Mouse (Mus musculus): ENCODE results near the gene Med27. TPM values are rescaled to one million over a fixed set of nuclear protein-coding genes. Genes with fewer than 3 reads are reported as not detected.

Gene Med27
- polyA plus RNA-seq, 1 experiment from 2014 or later = 68.3 TPM

DNA sequence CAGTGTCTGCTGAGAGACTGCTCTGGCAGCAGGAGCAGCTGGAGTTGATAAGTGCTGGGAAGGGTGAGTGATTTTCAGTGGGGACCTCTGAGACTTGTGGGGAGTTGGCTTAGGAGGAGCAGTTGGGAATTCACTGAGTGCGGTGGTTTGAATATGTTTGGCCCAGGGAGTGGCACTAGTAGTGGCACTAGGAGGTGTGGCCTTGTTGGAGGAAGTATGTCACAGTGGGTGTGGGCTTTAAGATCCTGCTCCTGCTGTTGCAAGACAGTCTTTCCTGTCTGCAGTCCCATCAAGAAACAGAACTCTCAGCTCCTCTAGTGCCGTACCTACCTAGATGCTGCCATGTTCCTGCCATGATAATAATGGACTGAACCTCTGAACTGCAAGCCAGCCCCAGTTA lies 115.2 kb downstream of the Med27 start:
- no peak for ATAC-seq (ENCODE audit: low FRiP score, low read depth)
- no peaks in the 10 kb centered on the region for H3K36me3 ChIP-seq
- WGBS = 84% methylated on average over 2 of the region's 2 CpGs

DNA sequence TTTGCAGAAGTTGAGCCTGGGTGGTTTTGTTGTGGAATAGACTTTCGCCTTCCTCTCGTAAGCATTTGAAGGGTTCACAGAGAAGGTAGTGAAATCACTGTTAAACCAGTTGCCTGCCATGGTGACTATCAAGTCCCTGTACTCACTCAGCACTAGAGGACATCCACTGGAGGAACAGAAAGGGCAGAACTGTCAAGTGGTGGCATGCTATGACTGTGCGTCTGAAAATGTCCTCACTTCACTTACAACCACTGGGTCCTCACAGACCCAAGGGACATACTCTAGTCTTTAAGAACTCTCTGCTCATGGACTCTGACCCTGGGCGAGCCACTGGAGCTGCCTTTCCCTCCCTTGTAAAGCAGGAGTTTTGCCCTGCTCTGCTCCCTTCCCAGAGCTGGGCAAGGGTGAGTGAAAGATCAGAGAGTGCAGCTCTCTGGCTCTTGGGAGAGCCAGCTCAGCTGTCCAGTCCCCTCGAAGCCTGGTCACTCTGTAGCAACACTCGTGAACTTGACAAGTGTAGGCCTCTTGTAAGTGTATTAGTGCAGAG lies 116.5 kb downstream of the Med27 start:
- 90% methylated on average over 6 of the region's 6 CpGs for WGBS
- no peak for ATAC-seq (ENCODE audit: low FRiP score, low read depth)

More for the DNA sequence above, 115.2 kb downstream of the Med27 start:
- Histone ChIP-seq H3K4me3 (no peak overlapping the region), H3K4me2 (no peak overlapping the region), H3K27ac (replicated peaks) (no peak overlapping the region), H3K27me3 (no peaks in the 10 kb centered on the region), H3K9ac (no peak overlapping the region), H3K9me3 (no peaks in the 10 kb centered on the region), H3K4me1 (replicated peaks) (peaks cover 25% of the 10 kb centered on the region)

DNA sequence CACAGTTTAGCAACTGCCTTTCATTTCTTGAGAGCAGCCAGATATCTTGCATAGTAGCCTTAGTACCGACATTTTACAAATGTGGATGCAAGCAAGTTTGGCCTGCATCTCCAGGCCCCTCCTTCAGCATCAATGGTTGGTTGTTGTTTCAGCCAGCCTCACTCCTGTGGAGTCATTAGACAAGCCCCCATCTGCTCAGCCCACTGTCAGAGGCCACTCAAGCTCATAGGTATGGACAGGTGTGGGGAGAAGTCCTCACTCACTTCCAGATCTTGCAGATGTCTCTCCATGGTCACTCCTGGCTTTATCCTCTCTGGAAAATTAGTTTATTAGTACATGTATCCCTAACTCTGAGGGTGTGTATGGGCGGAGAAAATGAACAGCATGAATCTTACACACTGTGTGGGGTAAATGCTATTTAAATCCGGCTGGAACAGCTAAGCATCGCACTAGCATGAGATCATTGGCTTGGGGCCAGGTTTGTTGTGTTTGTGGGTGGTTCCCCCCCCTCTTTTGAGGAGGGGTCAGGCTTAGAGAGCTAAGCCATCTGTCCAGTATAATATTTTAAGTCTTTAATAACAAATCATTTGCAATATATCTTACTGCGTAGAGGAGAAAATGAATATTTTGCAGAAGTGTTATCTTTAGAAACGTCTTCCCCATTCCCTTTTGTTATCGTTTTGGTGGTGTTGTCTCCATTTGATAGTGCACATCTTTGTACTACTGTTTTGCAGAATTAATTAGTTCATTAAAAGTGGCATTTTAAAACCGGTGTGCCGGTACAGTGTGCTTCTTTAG lies 118.4 kb downstream of the Med27 start:
- Histone ChIP-seq H3K4me3 (no peak overlapping the region), H3K27ac (replicated peaks) (peak overlapping the region; percentile 57), H3K4me1 (replicated peaks) (peaks cover 40% of the 10 kb centered on the region), H3K27me3 (no peaks in the 10 kb centered on the region), H3K4me2 (no peak overlapping the region), H3K9ac (no peak overlapping the region), H3K9me3 (no peaks in the 10 kb centered on the region), H3K36me3 (no peaks in the 10 kb centered on the region)
- 38% methylated on average over 9 of the region's 9 CpGs for WGBS
- peak; percentile 58; the same call in 1 of the 2 replicates for ATAC-seq (ENCODE audit: low FRiP score, low read depth)

More for the DNA sequence above, 116.5 kb downstream of the Med27 start:
- Histone ChIP-seq H3K4me2 (no peak overlapping the region), H3K4me3 (no peak overlapping the region), H3K9me3 (no peaks in the 10 kb centered on the region), H3K36me3 (no peaks in the 10 kb centered on the region), H3K4me1 (replicated peaks) (peaks cover 27% of the 10 kb centered on the region), H3K9ac (no peak overlapping the region), H3K27me3 (no peaks in the 10 kb centered on the region), H3K27ac (replicated peaks) (no peak overlapping the region)

DNA sequence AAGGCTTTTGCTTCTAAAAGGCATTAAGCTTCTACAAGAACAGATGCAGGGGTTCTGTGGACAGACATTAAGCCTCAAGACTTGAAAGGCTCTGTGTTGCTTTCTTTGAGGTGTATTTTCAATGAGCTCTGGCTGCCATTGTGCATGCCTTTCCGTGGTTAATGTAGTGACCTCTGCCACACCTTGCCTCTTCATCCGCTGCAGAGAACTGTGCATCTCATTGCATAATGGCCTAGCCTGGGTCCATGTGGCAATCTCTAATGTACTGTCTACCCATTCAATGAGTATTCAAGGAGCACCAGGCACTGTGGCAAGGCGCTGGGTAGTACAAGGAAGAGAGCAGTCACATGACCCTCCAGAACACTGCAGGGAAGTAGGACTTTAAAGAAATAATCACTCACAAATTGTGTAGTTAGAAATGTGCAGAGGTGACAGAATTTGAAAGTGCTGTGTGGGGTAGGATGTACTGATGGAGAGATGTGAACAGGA lies 119.1 kb downstream of the Med27 start:
- no peak overlapping the region for H3K9ac ChIP-seq
- WGBS = 44% methylated on average over 3 of the region's 3 CpGs
- peak overlapping the region; percentile 17; the same call in 1 of the 2 replicates for H3K27ac ChIP-seq (replicated peaks)
- H3K4me3 ChIP-seq = no peak overlapping the region
- H3K4me1 ChIP-seq (replicated peaks) = peaks cover 40% of the 10 kb centered on the region
- H3K9me3 ChIP-seq = no peaks in the 10 kb centered on the region
- ATAC-seq (ENCODE audit: low FRiP score, low read depth) = no peak
- no peak overlapping the region for H3K4me2 ChIP-seq
- H3K36me3 ChIP-seq = no peaks in the 10 kb centered on the region
- H3K27me3 ChIP-seq = no peaks in the 10 kb centered on the region

DNA sequence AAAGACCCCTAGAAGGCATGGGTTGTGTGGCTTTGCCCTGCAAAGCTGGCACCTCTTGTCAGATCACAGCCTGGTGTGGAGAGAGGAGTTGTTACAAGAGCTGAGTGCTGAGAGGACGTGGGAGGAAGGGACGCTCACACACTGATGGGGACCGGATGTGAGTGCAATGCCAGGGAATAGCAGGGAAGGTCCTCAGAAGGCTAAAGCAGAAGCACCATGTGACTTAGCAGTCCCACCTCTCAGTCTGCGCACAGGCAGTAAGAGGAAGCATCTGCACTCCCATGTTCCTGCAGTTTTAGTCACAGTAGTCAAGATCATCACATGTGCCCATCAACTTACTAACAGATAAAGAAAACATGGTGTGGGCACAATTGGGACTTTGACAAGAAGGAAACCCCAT lies 119.8 kb downstream of the Med27 start:
- H3K27me3 ChIP-seq = no peaks in the 10 kb centered on the region
- no peak overlapping the region for H3K9ac ChIP-seq
- no peak overlapping the region for H3K4me2 ChIP-seq
- H3K4me1 ChIP-seq (replicated peaks) = peaks cover 40% of the 10 kb centered on the region
- H3K4me3 ChIP-seq = no peak overlapping the region
- 77% methylated on average over 4 of the region's 4 CpGs for WGBS
- no peaks in the 10 kb centered on the region for H3K9me3 ChIP-seq
- 0 out of 2 replicates have a peak overlapping the region, but pooled peaks have one; percentile 17 for H3K27ac ChIP-seq (replicated peaks)
- no peak for ATAC-seq (ENCODE audit: low FRiP score, low read depth)
- H3K36me3 ChIP-seq = no peaks in the 10 kb centered on the region

DNA sequence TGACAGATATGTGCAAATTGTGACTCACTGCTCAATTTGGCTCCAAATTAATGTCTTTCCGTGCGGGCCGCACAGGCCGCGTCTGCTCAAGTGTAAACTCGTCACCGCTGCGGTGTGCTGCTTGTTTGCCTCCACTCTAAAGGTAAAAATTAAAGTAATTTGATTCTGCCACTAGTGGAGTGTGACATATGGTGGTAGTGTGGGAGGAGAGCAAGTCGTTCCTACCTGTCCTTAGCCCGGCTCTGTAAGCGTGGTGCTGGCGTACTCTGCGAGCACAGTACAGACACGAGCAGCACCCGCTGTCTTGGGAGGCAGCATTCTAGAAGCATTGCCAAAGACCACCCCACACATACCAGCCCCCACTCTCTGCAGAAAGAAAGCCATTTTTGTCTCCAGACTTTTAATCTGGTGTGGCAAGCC lies 121.9 kb downstream of the Med27 start:
- H3K9ac ChIP-seq = no peak overlapping the region
- peaks cover 40% of the 10 kb centered on the region for H3K4me1 ChIP-seq (replicated peaks)
- H3K9me3 ChIP-seq = no peaks in the 10 kb centered on the region
- 41% methylated on average over 15 of the region's 15 CpGs for WGBS
- no peak overlapping the region for H3K4me2 ChIP-seq
- H3K27me3 ChIP-seq = no peaks in the 10 kb centered on the region
- ATAC-seq (ENCODE audit: low FRiP score, low read depth) = peak; percentile 63; the same call in 1 of the 2 replicates
- no peak overlapping the region for H3K4me3 ChIP-seq
- peak overlapping the region; percentile 67 for H3K27ac ChIP-seq (replicated peaks)
- H3K36me3 ChIP-seq = no peaks in the 10 kb centered on the region

DNA sequence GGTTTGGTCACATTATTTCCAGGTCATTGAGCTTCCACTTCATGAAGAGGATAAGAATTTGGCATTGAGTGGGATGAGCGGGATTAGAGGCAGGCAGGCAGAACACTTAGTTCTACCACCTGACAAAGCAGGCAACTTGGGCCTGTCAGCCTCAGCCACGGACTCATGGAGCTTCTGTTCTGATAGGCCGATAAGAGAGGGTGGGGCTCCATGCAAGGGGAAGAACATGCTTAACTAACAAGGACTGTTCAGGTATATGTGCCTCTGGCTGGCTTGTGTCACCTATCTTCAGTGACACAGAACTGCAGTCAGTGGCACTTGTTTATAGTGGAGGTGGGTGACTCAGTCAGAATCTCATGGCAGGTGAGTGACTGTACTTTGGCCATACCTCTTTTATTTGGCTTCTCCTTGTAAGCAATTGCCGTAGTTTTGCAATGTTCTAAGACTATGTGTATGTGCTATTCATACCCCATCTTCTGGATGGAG lies 126.4 kb downstream of the Med27 start:
- H3K9me3 ChIP-seq = no peaks in the 10 kb centered on the region
- no peaks in the 10 kb centered on the region for H3K36me3 ChIP-seq
- no peak overlapping the region for H3K9ac ChIP-seq
- no peak overlapping the region for H3K4me2 ChIP-seq
- H3K27ac ChIP-seq (replicated peaks) = no peak overlapping the region
- no peaks in the 10 kb centered on the region for H3K27me3 ChIP-seq
- WGBS = 75% methylated on average over 4 of the region's 4 CpGs
- no peak overlapping the region for H3K4me3 ChIP-seq
- ATAC-seq (ENCODE audit: low FRiP score, low read depth) = no peak
- peaks cover 18% of the 10 kb centered on the region for H3K4me1 ChIP-seq (replicated peaks)

DNA sequence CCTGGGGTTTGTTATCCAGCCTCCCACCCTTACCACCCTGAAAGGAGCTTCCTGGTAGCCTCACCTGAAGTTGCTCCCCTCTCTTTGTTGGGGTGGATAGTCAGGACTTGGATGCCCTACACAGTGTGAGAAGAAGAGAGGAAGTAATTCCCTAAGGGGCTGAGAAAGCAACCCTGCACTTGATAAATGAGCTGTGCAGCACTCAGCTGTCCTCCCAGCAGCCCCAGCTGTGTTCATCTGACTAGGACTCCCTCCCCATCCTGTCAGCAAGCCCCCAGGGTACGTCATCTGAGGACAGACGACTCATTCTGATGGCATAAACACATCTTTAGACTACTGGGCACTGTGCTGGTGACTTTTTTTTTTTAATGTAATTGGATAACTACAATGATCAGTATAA lies 127.3 kb downstream of the Med27 start:
- Histone ChIP-seq H3K36me3 (no peaks in the 10 kb centered on the region), H3K27ac (replicated peaks) (no peak overlapping the region), H3K4me2 (no peak overlapping the region), H3K4me1 (replicated peaks) (peaks cover 9% of the 10 kb centered on the region), H3K9me3 (no peaks in the 10 kb centered on the region), H3K9ac (no peak overlapping the region), H3K4me3 (no peak overlapping the region), H3K27me3 (no peaks in the 10 kb centered on the region)
- WGBS = 27% methylated on average over 2 of the region's 2 CpGs
- ATAC-seq (ENCODE audit: low FRiP score, low read depth) = no peak

DNA sequence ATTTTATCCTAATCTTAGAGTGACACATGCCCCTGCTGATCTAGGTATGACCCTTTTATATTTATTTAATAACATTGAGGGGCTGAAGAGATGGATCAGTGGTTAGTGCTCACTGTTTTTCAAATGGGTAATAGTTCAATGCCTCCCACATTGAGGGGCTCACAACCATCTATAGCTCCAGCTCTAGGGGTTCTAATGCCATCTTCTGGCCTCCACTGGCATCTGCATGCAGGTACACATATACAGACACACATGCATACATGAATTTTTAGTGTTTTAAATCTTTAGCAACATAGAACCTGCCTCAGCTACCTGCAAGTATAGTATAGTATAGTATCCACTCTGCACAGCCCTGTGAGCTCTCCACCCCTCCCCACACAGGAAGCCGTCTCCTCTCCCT lies 130.1 kb downstream of the Med27 start:
- H3K9me3 ChIP-seq = no peaks in the 10 kb centered on the region
- H3K9ac ChIP-seq = no peak overlapping the region
- no peak for ATAC-seq (ENCODE audit: low FRiP score, low read depth)
- H3K4me3 ChIP-seq = no peak overlapping the region
- no peak overlapping the region for H3K27ac ChIP-seq (replicated peaks)
- peaks cover 8% of the 10 kb centered on the region for H3K4me1 ChIP-seq (replicated peaks)
- no peaks in the 10 kb centered on the region for H3K27me3 ChIP-seq
- 98% methylated on average over 1 of the region's 1 CpGs for WGBS
- H3K36me3 ChIP-seq = no peaks in the 10 kb centered on the region
- H3K4me2 ChIP-seq = no peak overlapping the region

DNA sequence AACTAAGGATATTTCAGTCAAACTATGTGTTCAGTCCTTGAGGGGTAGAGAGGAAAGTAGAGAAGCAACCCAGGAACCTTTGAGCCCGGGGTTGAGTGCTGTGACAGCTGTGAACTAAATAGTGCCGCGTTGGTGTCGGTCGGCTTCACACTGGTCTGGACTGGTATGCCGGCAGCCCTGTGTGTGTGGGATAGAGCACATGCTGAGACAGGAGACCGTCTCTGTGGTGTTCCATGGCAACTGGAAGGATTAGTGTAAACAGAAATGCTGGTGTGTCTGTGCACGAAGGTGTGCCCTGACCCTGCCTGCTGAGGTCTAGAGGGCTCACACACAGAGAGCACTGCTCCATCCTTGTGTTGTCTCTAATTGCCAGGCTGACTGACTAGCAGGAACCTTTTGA lies 135.2 kb downstream of the Med27 start:
- Histone ChIP-seq H3K36me3 (no peaks in the 10 kb centered on the region), H3K27me3 (no peaks in the 10 kb centered on the region), H3K9me3 (no peaks in the 10 kb centered on the region), H3K27ac (replicated peaks) (no peak overlapping the region), H3K4me1 (replicated peaks) (peaks cover 18% of the 10 kb centered on the region; the same call in 1 of the 2 replicates), H3K4me3 (no peak overlapping the region), H3K4me2 (no peak overlapping the region), H3K9ac (no peak overlapping the region)
- peak; percentile 51; the same call in 1 of the 2 replicates for ATAC-seq (ENCODE audit: low FRiP score, low read depth)
- WGBS = 19% methylated on average over 8 of the region's 8 CpGs

DNA sequence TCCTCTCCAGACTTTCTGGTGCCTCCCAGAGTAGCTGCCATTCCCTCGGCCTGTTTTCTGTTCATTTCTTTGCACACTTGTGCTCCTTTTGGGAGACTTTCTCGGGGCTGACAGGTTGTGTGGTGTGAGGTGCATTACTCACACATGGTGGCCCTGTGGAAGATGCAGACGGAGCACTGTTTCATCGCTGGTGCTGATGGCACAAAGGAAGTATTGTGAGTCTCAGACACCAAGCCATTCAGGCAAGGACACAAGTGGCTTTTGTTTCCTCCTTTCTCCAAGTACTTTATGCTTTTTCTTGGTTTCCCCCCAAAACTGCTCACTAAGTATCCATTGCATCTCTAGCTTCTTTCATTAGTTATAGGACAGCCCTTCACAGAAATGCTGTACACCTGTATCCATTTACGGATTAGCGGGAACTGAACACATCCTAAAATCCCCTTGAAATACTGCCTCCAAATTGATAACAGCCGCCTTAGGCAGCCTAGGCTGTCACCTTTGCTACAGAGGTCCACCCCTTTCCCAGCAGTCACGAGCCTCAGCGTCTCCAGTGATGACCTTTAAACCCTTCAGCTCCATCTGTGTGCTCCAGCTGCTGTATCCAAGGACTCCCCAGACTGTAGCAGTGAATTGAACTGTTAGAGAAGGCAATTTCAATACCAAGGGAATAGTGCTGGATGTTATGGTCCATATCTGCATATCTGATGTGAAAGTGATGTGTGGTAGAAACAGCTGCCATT lies 136.5 kb downstream of the Med27 start:
- H3K4me1 ChIP-seq (replicated peaks) = peaks cover 25% of the 10 kb centered on the region
- H3K4me3 ChIP-seq = no peak overlapping the region
- no peak for ATAC-seq (ENCODE audit: low FRiP score, low read depth)
- H3K9ac ChIP-seq = no peak overlapping the region
- H3K36me3 ChIP-seq = no peaks in the 10 kb centered on the region
- no peaks in the 10 kb centered on the region for H3K27me3 ChIP-seq
- H3K4me2 ChIP-seq = no peak overlapping the region
- 42% methylated on average over 9 of the region's 9 CpGs for WGBS
- no peaks in the 10 kb centered on the region for H3K9me3 ChIP-seq
- no peak overlapping the region for H3K27ac ChIP-seq (replicated peaks)

DNA sequence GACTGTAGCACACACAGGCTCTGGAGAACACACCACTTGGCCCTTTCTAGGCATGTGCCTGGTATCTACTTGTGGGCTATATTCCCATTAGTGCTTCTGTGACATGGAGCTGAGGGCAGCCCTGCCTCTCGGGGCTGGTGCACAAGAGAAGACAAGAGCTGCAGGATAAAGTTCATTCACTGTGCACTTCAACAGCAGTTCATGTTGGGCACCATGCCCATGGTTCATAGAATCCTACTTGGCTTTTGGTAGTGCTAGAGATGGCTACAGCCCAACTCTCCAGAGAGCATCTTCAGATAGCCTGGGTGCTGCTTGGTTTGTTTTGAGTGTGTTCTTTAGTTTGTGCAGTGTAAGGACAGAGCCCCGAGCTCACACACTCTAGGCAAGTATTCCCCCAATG lies 138.9 kb downstream of the Med27 start:
- Histone ChIP-seq H3K4me1 (replicated peaks) (peaks cover 40% of the 10 kb centered on the region), H3K9ac (no peak overlapping the region), H3K36me3 (no peaks in the 10 kb centered on the region), H3K27ac (replicated peaks) (no peak overlapping the region), H3K9me3 (no peaks in the 10 kb centered on the region), H3K4me3 (no peak overlapping the region), H3K4me2 (no peak overlapping the region), H3K27me3 (no peaks in the 10 kb centered on the region)
- no peak for ATAC-seq (ENCODE audit: low FRiP score, low read depth)
- WGBS = 76% methylated on average over 2 of the region's 2 CpGs

Data from hindbrain, embryonic 15.5 days (tissue).